ENCODE assay signal across 30 mouse cellular contexts in genomic region chr12:30202763-30203162, GRCm38 (mm10).
"Had no signal": no experiment of that assay in that cellular context is flagged by ENCODE, and none has a peak within 500 bp of the region (broad histone marks: within the 10 kb centered on the region; RNA-seq: fewer than 3 reads in every experiment).

No protein-coding gene starts in this region.

- ATAC-seq: liver, embryonic 12.5 days; liver, postnatal 0 days; lung, postnatal 0 days; midbrain, embryonic 13.5 days; midbrain, embryonic 15.5 days; midbrain, embryonic 16.5 days had no signal

- H3K4me1 ChIP-seq: limb, embryonic 15.5 days; liver, embryonic 12.5 days; liver, embryonic 13.5 days; liver, embryonic 15.5 days; lung, embryonic 15.5 days; megakaryocyte, embryonic 14.5 days; midbrain, embryonic 10.5 days; midbrain, embryonic 12.5 days; midbrain, embryonic 13.5 days; midbrain, embryonic 15.5 days had no signal

- H3K27me3 ChIP-seq: limb, embryonic 15.5 days; liver, embryonic 12.5 days; liver, embryonic 13.5 days; liver, embryonic 15.5 days; lung, embryonic 15.5 days; megakaryocyte, embryonic 14.5 days; midbrain, embryonic 12.5 days; midbrain, embryonic 13.5 days; midbrain, embryonic 15.5 days had no signal

- DNase-seq: left cerebral cortex, postnatal 4 days; liver; liver, embryonic 13.5 days; liver, postnatal 0 days; lung, adult 18-20 months; lung, adult 2 months; lung, embryonic 14.5 days; lung, postnatal 10 days; lung, postnatal 14 days; lung, postnatal 36 days; lung, postnatal 4 days; midbrain, embryonic 14.5 days had no signal

- H3K27ac ChIP-seq: left cerebral cortex, adult 2 months; limb, embryonic 12.5 days; limb, embryonic 15.5 days; liver, embryonic 12.5 days; liver, embryonic 13.5 days; liver, embryonic 14.5 days; liver, embryonic 15.5 days; lung, embryonic 15.5 days; macrophage; midbrain, embryonic 10.5 days; midbrain, embryonic 12.5 days; midbrain, embryonic 13.5 days; midbrain, embryonic 15.5 days had no signal

- H3K36me3 ChIP-seq: limb, embryonic 12.5 days; limb, embryonic 15.5 days; liver, embryonic 12.5 days; liver, embryonic 13.5 days; liver, embryonic 15.5 days; lung, embryonic 15.5 days; midbrain, embryonic 10.5 days; midbrain, embryonic 12.5 days; midbrain, embryonic 13.5 days; midbrain, embryonic 15.5 days had no signal

- H3K9me3 ChIP-seq: limb, embryonic 12.5 days; limb, embryonic 15.5 days; liver, embryonic 12.5 days; liver, embryonic 13.5 days; liver, embryonic 15.5 days; lung, embryonic 15.5 days; megakaryocyte, embryonic 14.5 days; midbrain, embryonic 10.5 days; midbrain, embryonic 12.5 days; midbrain, embryonic 13.5 days; midbrain, embryonic 15.5 days had no signal

- H3K4me3 ChIP-seq: left cerebral cortex, adult 2 months; limb, embryonic 12.5 days; limb, embryonic 15.5 days; liver, embryonic 12.5 days; liver, embryonic 13.5 days; liver, embryonic 15.5 days; lung, embryonic 15.5 days; megakaryocyte, embryonic 14.5 days; midbrain, embryonic 10.5 days; midbrain, embryonic 12.5 days; midbrain, embryonic 13.5 days; midbrain, embryonic 15.5 days; myocyte had no signal

- H3K4me2 ChIP-seq: limb, embryonic 12.5 days; limb, embryonic 15.5 days; liver, embryonic 11.5 days; liver, embryonic 12.5 days; liver, embryonic 13.5 days; liver, embryonic 15.5 days; lung, embryonic 14.5 days; lung, embryonic 15.5 days; midbrain, embryonic 11.5 days; midbrain, embryonic 12.5 days; midbrain, embryonic 13.5 days; midbrain, embryonic 15.5 days had no signal

- H3K9ac ChIP-seq: limb, embryonic 12.5 days; limb, embryonic 15.5 days; liver, embryonic 12.5 days; liver, embryonic 13.5 days; liver, embryonic 14.5 days; liver, embryonic 15.5 days; liver, postnatal 0 days; lung, embryonic 14.5 days; lung, embryonic 15.5 days; midbrain, embryonic 12.5 days; midbrain, embryonic 13.5 days; midbrain, embryonic 15.5 days had no signal
